Mouse (Mus musculus) myocyte (in vitro differentiated cells): ENCODE measurements around the gene Fbxw15. TPM values are rescaled to one million over a fixed set of nuclear protein-coding genes. Genes with fewer than 3 reads are reported as not detected.
"Not testable (repeated sequence)": the region's sequence is repeated elsewhere in the genome, so short reads cannot be mapped to it uniquely, and the experiment has no call there.

Experiments
- H3K27me3 ChIP-seq: one replicate; pipeline ENCODE4 v1.6.1; 2011; ENCODE audit not compliant: control insufficient read depth, insufficient read depth, insufficient read length
- H3K36me3 ChIP-seq: one replicate; pipeline ENCODE4 v1.6.1; 2011; ENCODE audit not compliant: control insufficient read depth, insufficient read depth
- H3K4me2 ChIP-seq: one replicate; pipeline ENCODE4 v1.6.1; 2011; ENCODE audit warnings: low read depth, control low read depth
- H3K4me3 ChIP-seq: one replicate; pipeline ENCODE4 v1.5.1; 2011; ENCODE audit warnings: mild to moderate bottlenecking, control low read depth, moderate library complexity
- H3K79me2 ChIP-seq: one replicate; pipeline ENCODE4 v1.6.1; 2011; ENCODE audit not compliant: control insufficient read depth, insufficient read depth
- H3ac ChIP-seq: one replicate; pipeline ENCODE4 v1.6.1; 2011; ENCODE audit not compliant: control insufficient read depth, insufficient read length
- CEBPB ChIP-seq: IDR thresholded peaks from 2 replicates; pipeline ENCODE4 v1.6.1; 2011; ENCODE audit warnings: mild to moderate bottlenecking, moderate library complexity; ENCODE audit not compliant: poor library complexity, insufficient read depth, severe bottlenecking
- E2F4 ChIP-seq: IDR thresholded peaks from one replicate; pipeline ENCODE4 v1.6.1; 2011; ENCODE audit warnings: mild to moderate bottlenecking, control low read depth, moderate library complexity; ENCODE audit not compliant: insufficient read depth
- MAX ChIP-seq: IDR thresholded peaks from one replicate; pipeline ENCODE4 v1.6.1; 2011; ENCODE audit warnings: low read depth, mild to moderate bottlenecking, control low read depth
- MYOD1 ChIP-seq, 3 experiments: IDR thresholded peaks; one replicate each; pipeline ENCODE4 v1.6.1; 2011; ENCODE audit warnings: control low read depth in 2 of 3, low read depth in 2 of 3, mild to moderate bottlenecking in 2 of 3, moderate library complexity in 1 of 3; ENCODE audit not compliant: insufficient read length in 2 of 3, control insufficient read depth in 1 of 3
- MYOG ChIP-seq, 3 experiments: IDR thresholded peaks; one replicate each; pipeline ENCODE4 v1.6.1; 2011; ENCODE audit warnings: control low read depth in 2 of 3, low read depth in 2 of 3, mild to moderate bottlenecking in 2 of 3; ENCODE audit not compliant: insufficient read length in 2 of 3, control insufficient read depth in 1 of 3, insufficient read depth in 1 of 3
- POLR2A ChIP-seq: IDR thresholded peaks from one replicate; pipeline ENCODE4 v1.6.1; 2011; ENCODE audit warnings: low read depth, mild to moderate bottlenecking, control low read depth, moderate library complexity; ENCODE audit not compliant: insufficient read length
- POLR2AphosphoS2 ChIP-seq: IDR thresholded peaks from one replicate; pipeline ENCODE4 v1.6.1; 2011; ENCODE audit warnings: low read depth, control low read depth; ENCODE audit not compliant: insufficient read length
- REST ChIP-seq: IDR thresholded peaks from one replicate; pipeline ENCODE4 v1.6.1; 2011; ENCODE audit warnings: mild to moderate bottlenecking, control low read depth, moderate library complexity; ENCODE audit not compliant: insufficient read depth, insufficient read length
- SRF ChIP-seq: IDR thresholded peaks from one replicate; pipeline ENCODE4 v1.6.1; 2011; ENCODE audit warnings: low read depth; ENCODE audit not compliant: control insufficient read depth, insufficient read length
- TCF12 ChIP-seq: IDR thresholded peaks from one replicate; pipeline ENCODE4 v1.6.1; 2011; ENCODE audit warnings: mild to moderate bottlenecking, control low read depth; ENCODE audit not compliant: poor library complexity, insufficient read depth, severe bottlenecking
- TCF3 ChIP-seq: IDR thresholded peaks from one replicate; pipeline ENCODE4 v1.6.1; 2011; ENCODE audit warnings: low read depth, control low read depth; ENCODE audit not compliant: insufficient read length
- USF1 ChIP-seq: IDR thresholded peaks from one replicate; pipeline ENCODE4 v1.6.1; 2011; ENCODE audit warnings: low read depth, mild to moderate bottlenecking, control low read depth, moderate library complexity
- polyA plus RNA-seq: library from polyadenylated mRNA; unstranded; fragments of >200 nt; fragmentation: generic; extraction: Trizol; gene quantifications from one replicate; pipeline ENCODE4 v1.2.1, GENCODE M21; 2012; ENCODE audit warnings: missing spikeins

Fbxw15 gene
- not detected for polyA plus RNA-seq

GRCm38 (mm10) chr9:109568162-109568561, at the start of gene Fbxw15:
Gene Fbxw15 (minus strand): TSS chr9:109568262.
- not testable (repeated sequence) for H3ac ChIP-seq, H3K4me3 ChIP-seq, H3K4me2 ChIP-seq, H3K79me2 ChIP-seq, H3K27me3 ChIP-seq, H3K36me3 ChIP-seq

GRCm38 (mm10) chr9:109606837-109607236, 38.8 kb upstream of the Fbxw15 start:
- H3K4me2 ChIP-seq, H3K27me3 ChIP-seq, H3ac ChIP-seq, H3K36me3 ChIP-seq, H3K79me2 ChIP-seq, H3K4me3 ChIP-seq: not testable (repeated sequence)

GRCm38 (mm10) chr9:109602128-109602527, 34.1 kb upstream of the Fbxw15 start:
- not testable (repeated sequence) for H3K4me3 ChIP-seq, H3ac ChIP-seq, H3K36me3 ChIP-seq, H3K4me2 ChIP-seq, H3K27me3 ChIP-seq, H3K79me2 ChIP-seq

- no peaks in the 10 kb centered on the region for H3K36me3 ChIP-seq
- TF ChIP-seq SRF (no peak), POLR2AphosphoS2 (no peak), POLR2A (no peak), MYOD1 (IDR thresholded peaks at IDR 0.05; ENCODE audit: control insufficient read depth in 1 of 3, insufficient read length in 2 of 3, low read depth in 2 of 3) (no peak)
- no peak overlapping the region for H3K4me2 ChIP-seq
- no peaks in the 10 kb centered on the region for H3K79me2 ChIP-seq
- no peaks in the 10 kb centered on the region for H3K27me3 ChIP-seq
- no peak overlapping the region for H3ac ChIP-seq
- H3K4me3 ChIP-seq = no peak overlapping the region
Measured at GRCm38 (mm10) chr9:109597226-109597625, 29.2 kb upstream of the Fbxw15 start.

GRCm38 (mm10) chr9:109594866-109595265, 26.8 kb upstream of the Fbxw15 start:
- Histone ChIP-seq H3K36me3 (no peaks in the 10 kb centered on the region), H3ac (no peak overlapping the region), H3K79me2 (no peaks in the 10 kb centered on the region), H3K4me2 (no peak overlapping the region), H3K27me3 (no peaks in the 10 kb centered on the region), H3K4me3 (no peak overlapping the region)
- TF ChIP-seq REST = no peak
- TF ChIP-seq CEBPB = no peak
- TF ChIP-seq POLR2A = no peak
- no peak for TF ChIP-seq TCF3
- TF ChIP-seq TCF12 = no peak
- TF ChIP-seq SRF = no peak
- no peak for TF ChIP-seq USF1
- TF ChIP-seq MYOD1 (IDR thresholded peaks at IDR 0.05; ENCODE audit: control insufficient read depth in 1 of 3, insufficient read length in 2 of 3, low read depth in 2 of 3) = no peak
- TF ChIP-seq E2F4 = no peak
- no peak for TF ChIP-seq MAX
- TF ChIP-seq POLR2AphosphoS2 = no peak
- no peak for TF ChIP-seq MYOG (IDR thresholded peaks at IDR 0.05; ENCODE audit: control insufficient read depth in 1 of 3, insufficient read depth in 1 of 3, insufficient read length in 2 of 3, low read depth in 2 of 3)

- Histone ChIP-seq H3ac (no peak overlapping the region), H3K4me3 (no peak overlapping the region), H3K79me2 (no peaks in the 10 kb centered on the region), H3K4me2 (no peak overlapping the region), H3K36me3 (no peaks in the 10 kb centered on the region), H3K27me3 (no peaks in the 10 kb centered on the region)
- TF ChIP-seq TCF12 (no peak), POLR2A (no peak), MYOG (IDR thresholded peaks at IDR 0.05; ENCODE audit: control insufficient read depth in 1 of 3, insufficient read depth in 1 of 3, insufficient read length in 2 of 3, low read depth in 2 of 3) (no peak), POLR2AphosphoS2 (no peak), TCF3 (no peak)
Measured at GRCm38 (mm10) chr9:109565546-109565945, 2.5 kb downstream of the Fbxw15 start.

GRCm38 (mm10) chr9:109562106-109562505, 6.0 kb downstream of the Fbxw15 start:
- H3K79me2 ChIP-seq, H3K27me3 ChIP-seq, H3K4me2 ChIP-seq, H3K4me3 ChIP-seq, H3K36me3 ChIP-seq, H3ac ChIP-seq: not testable (repeated sequence)
